Mouse (Mus musculus) brown adipose tissue, adult 24 weeks (tissue): ENCODE data around the gene Psd. TPM values are rescaled to one million over a fixed set of nuclear protein-coding genes. Genes with fewer than 3 reads are reported as not detected.

ENCODE experiments used
- H3K27ac ChIP-seq: fragments of 200-500 bp; replicated peaks from 2 replicates; pipeline ENCODE4 v1.5.1; 2012; ENCODE audit warnings: low read depth, mild to moderate bottlenecking, low read length
- H3K4me1 ChIP-seq: fragments of 200-500 bp; 2 replicates; pipeline ENCODE4 v1.6.1; 2012; ENCODE audit warnings: low read length, mixed read lengths; ENCODE audit not compliant: control insufficient read depth, insufficient read depth, insufficient read length
- H3K4me3 ChIP-seq: fragments of 200-500 bp; 2 replicates; pipeline ENCODE4 v1.5.1; 2012; ENCODE audit warnings: low read depth, mild to moderate bottlenecking, low read length, moderate library complexity; ENCODE audit not compliant: insufficient read depth
- polyA plus RNA-seq: library from polyadenylated mRNA; stranded (reverse); fragments of >200 nt; gene quantifications from 2 replicates; pipeline ENCODE4 v1.2.4, GENCODE M21; 2012; ENCODE audit not compliant: missing spikeins, insufficient read depth, insufficient read length

Gene Psd
- polyA plus RNA-seq, 1 experiment: 1.4 TPM

- Histone ChIP-seq H3K4me3 (peak overlapping the region; percentile 75), H3K4me1 (peaks cover 7% of the 10 kb centered on the region; the same call in 1 of the 2 replicates), H3K27ac (no peak overlapping the region)
Observed at GRCm38 (mm10) chr19:46329031-46329641, 2.2 kb upstream of the Psd start.

GRCm38 (mm10) chr19:46328081-46329030 is 1.4 kb upstream of the Psd start, which contains the start of gene Fbxl15:
TSS of gene Fbxl15 (plus strand) at chr19:46328184.
- H3K27ac ChIP-seq: peak within 1 kb of the TSS; percentile 85
- peak within 1 kb of the TSS; percentile 75 for H3K4me3 ChIP-seq
- peaks cover 7% of the 10 kb centered on the region; the same call in 1 of the 2 replicates for H3K4me1 ChIP-seq

GRCm38 (mm10) chr19:46327531-46328064 is 642 bp upstream of the Psd start:
- Histone ChIP-seq H3K27ac (0 out of 2 replicates have a peak overlapping the region, but pooled peaks have one; percentile 6), H3K4me3 (peak overlapping the region; percentile 75), H3K4me1 (peaks cover 7% of the 10 kb centered on the region; the same call in 1 of the 2 replicates)

- no peak overlapping the region for H3K27ac ChIP-seq
- H3K4me3 ChIP-seq: peak overlapping the region; percentile 75; the same call in 1 of the 2 replicates
- peaks cover 7% of the 10 kb centered on the region; the same call in 1 of the 2 replicates for H3K4me1 ChIP-seq
Observed at GRCm38 (mm10) chr19:46326019-46326755, 769 bp downstream of the Psd start.

- Histone ChIP-seq H3K4me3 (no peak overlapping the region), H3K4me1 (peaks cover 7% of the 10 kb centered on the region; the same call in 1 of the 2 replicates), H3K27ac (no peak overlapping the region)
Observed at GRCm38 (mm10) chr19:46324918-46325317, 2.0 kb downstream of the Psd start.

GRCm38 (mm10) chr19:46324366-46324765 is 2.6 kb downstream of the Psd start:
- H3K27ac ChIP-seq: no peak overlapping the region
- H3K4me1 ChIP-seq: peaks cover 6% of the 10 kb centered on the region; the same call in 1 of the 2 replicates
- H3K4me3 ChIP-seq: no peak overlapping the region

- Histone ChIP-seq H3K27ac (no peak overlapping the region), H3K4me1 (peaks cover 4% of the 10 kb centered on the region; the same call in 1 of the 2 replicates), H3K4me3 (no peak overlapping the region)
Observed at GRCm38 (mm10) chr19:46323716-46324115, 3.2 kb downstream of the Psd start.

GRCm38 (mm10) chr19:46322996-46323572 is 3.9 kb downstream of the Psd start:
- no peak overlapping the region for H3K4me3 ChIP-seq
- H3K4me1 ChIP-seq: peaks cover 4% of the 10 kb centered on the region; the same call in 1 of the 2 replicates
- no peak overlapping the region for H3K27ac ChIP-seq

GRCm38 (mm10) chr19:46322144-46322995 is 4.6 kb downstream of the Psd start:
- Histone ChIP-seq H3K4me3 (no peak overlapping the region), H3K4me1 (peaks cover 4% of the 10 kb centered on the region; the same call in 1 of the 2 replicates), H3K27ac (no peak overlapping the region)

- Histone ChIP-seq H3K4me1 (no peaks in the 10 kb centered on the region; the same call in 1 of the 2 replicates), H3K4me3 (no peak overlapping the region), H3K27ac (no peak overlapping the region)
Observed at GRCm38 (mm10) chr19:46321101-46321943, 5.6 kb downstream of the Psd start.

- no peak overlapping the region for H3K4me3 ChIP-seq
- H3K4me1 ChIP-seq: no peaks in the 10 kb centered on the region
- no peak overlapping the region for H3K27ac ChIP-seq
Observed at GRCm38 (mm10) chr19:46320076-46320785, 6.7 kb downstream of the Psd start.

GRCm38 (mm10) chr19:46318586-46319378 is 8.2 kb downstream of the Psd start:
- no peaks in the 10 kb centered on the region for H3K4me1 ChIP-seq
- no peak overlapping the region for H3K4me3 ChIP-seq
- no peak overlapping the region for H3K27ac ChIP-seq
